Mouse (Mus musculus) gastrocnemius, adult 8-10 months (tissue): Measurements from ENCODE around the gene Cdcp2. TPM values are rescaled to one million over a fixed set of nuclear protein-coding genes. Genes with fewer than 3 reads are reported as not detected.
"Not testable (repeated sequence)": the region's sequence is repeated elsewhere in the genome, so short reads cannot be mapped to it uniquely, and the experiment has no call there.

Source experiments
- DNase-seq, 2 experiments: peaks; one replicate each; pipeline ENCODE4 v3.0.0; 2022; ENCODE audit warnings: low spot score in 2 of 2
- total RNA-seq, 4 experiments: library from RNA; stranded (reverse); gene quantifications; 2 replicates each; pipeline ENCODE4 v1.2.4; 2022

Cdcp2 gene
- total RNA-seq, 4 experiments from 2014 or later = not detected

- DNase-seq = no peak
Measured at GRCm38 (mm10) chr4:107091696-107092095, 5.0 kb upstream of the Cdcp2 start.

GRCm38 (mm10) chr4:107094484-107095187 is 2.1 kb upstream of the Cdcp2 start:
- no peak for DNase-seq

GRCm38 (mm10) chr4:107096043-107096442 is 648 bp upstream of the Cdcp2 start:
- no peak for DNase-seq

- no peak for DNase-seq
Measured at GRCm38 (mm10) chr4:107097871-107098270, 1.2 kb downstream of the Cdcp2 start.

GRCm38 (mm10) chr4:107098375-107098774 is 1.7 kb downstream of the Cdcp2 start:
- DNase-seq = no peak

- no peak for DNase-seq
Measured at GRCm38 (mm10) chr4:107098791-107099525, 2.3 kb downstream of the Cdcp2 start.

- DNase-seq = no peak
Measured at GRCm38 (mm10) chr4:107102220-107102619, 5.5 kb downstream of the Cdcp2 start.

- DNase-seq = no peak
Measured at GRCm38 (mm10) chr4:107106777-107107176, 10.1 kb downstream of the Cdcp2 start.

- no peak for DNase-seq
Measured at GRCm38 (mm10) chr4:107108291-107108731, 11.6 kb downstream of the Cdcp2 start.

- DNase-seq = not testable (repeated sequence)
Measured at GRCm38 (mm10) chr4:107109181-107109580, 12.5 kb downstream of the Cdcp2 start.

- no peak for DNase-seq
Measured at GRCm38 (mm10) chr4:107114278-107114677, 17.6 kb downstream of the Cdcp2 start.

- DNase-seq = no peak
Measured at GRCm38 (mm10) chr4:107117741-107118385, 21.2 kb downstream of the Cdcp2 start.

GRCm38 (mm10) chr4:107119056-107119455 is 22.4 kb downstream of the Cdcp2 start:
- DNase-seq = no peak

- no peak for DNase-seq
Measured at GRCm38 (mm10) chr4:107120676-107121075, 24.0 kb downstream of the Cdcp2 start.

- peak in 1 of 2 experiments; percentile 22 for DNase-seq
Measured at GRCm38 (mm10) chr4:107121165-107121943, 24.7 kb downstream of the Cdcp2 start.

- no peak for DNase-seq
Measured at GRCm38 (mm10) chr4:107124376-107124775, 27.7 kb downstream of the Cdcp2 start.

GRCm38 (mm10) chr4:107125101-107125500 is 28.4 kb downstream of the Cdcp2 start:
- no peak for DNase-seq

GRCm38 (mm10) chr4:107126389-107126788 is 29.7 kb downstream of the Cdcp2 start:
- no peak for DNase-seq

- DNase-seq = no peak
Measured at GRCm38 (mm10) chr4:107126891-107127524, 30.3 kb downstream of the Cdcp2 start.

- no peak for DNase-seq
Measured at GRCm38 (mm10) chr4:107127901-107128669, 31.4 kb downstream of the Cdcp2 start.
